Mouse (Mus musculus): ENCODE data around the gene Atp2c2. TPM values are rescaled to one million over a fixed set of nuclear protein-coding genes. Genes with fewer than 3 reads are reported as not detected.

Gene Atp2c2
- polyA plus RNA-seq, 1 experiment = 0.05 TPM

- Histone ChIP-seq H3K4me2 (ENCODE audit: low read depth) (no peak overlapping the region), H3K4me3 (no peak overlapping the region), H3ac (ENCODE audit: control insufficient read depth, insufficient read length) (no peak overlapping the region), H3K27me3 (ENCODE audit: control insufficient read depth, insufficient read depth, insufficient read length) (no peaks in the 10 kb centered on the region), H3K79me2 (ENCODE audit: control insufficient read depth, insufficient read depth) (no peaks in the 10 kb centered on the region), H3K36me3 (ENCODE audit: control insufficient read depth, insufficient read depth) (no peaks in the 10 kb centered on the region)
- no peak for TF ChIP-seq POLR2A (IDR thresholded peaks at IDR 0.05; ENCODE audit: insufficient read length, low read depth)
- TF ChIP-seq TCF3 (IDR thresholded peaks at IDR 0.05; ENCODE audit: insufficient read length, low read depth) = no peak
- TF ChIP-seq CEBPB (IDR thresholded peaks at IDR 0.05; ENCODE audit: insufficient read depth, poor library complexity, severe bottlenecking) = no peak
- TF ChIP-seq MYOD1 (IDR thresholded peaks at IDR 0.05; ENCODE audit: control insufficient read depth in 1 of 3, insufficient read length in 2 of 3, low read depth in 2 of 3) = no peak
- TF ChIP-seq REST (IDR thresholded peaks at IDR 0.05; ENCODE audit: insufficient read depth, insufficient read length) = no peak
- no peak for TF ChIP-seq SRF (IDR thresholded peaks at IDR 0.05; ENCODE audit: control insufficient read depth, insufficient read length, low read depth)
Measured at GRCm38 (mm10) chr8:119756538-119756937, 56.7 kb downstream of the Atp2c2 start.

- H3K4me3 ChIP-seq = no peak overlapping the region
- TF ChIP-seq MYOG (IDR thresholded peaks at IDR 0.05; ENCODE audit: control insufficient read depth in 1 of 3, insufficient read depth in 1 of 3, insufficient read length in 2 of 3, low read depth in 2 of 3) (no peak), CEBPB (IDR thresholded peaks at IDR 0.05; ENCODE audit: insufficient read depth, poor library complexity, severe bottlenecking) (no peak), SRF (IDR thresholded peaks at IDR 0.05; ENCODE audit: control insufficient read depth, insufficient read length, low read depth) (no peak), POLR2AphosphoS2 (IDR thresholded peaks at IDR 0.05; ENCODE audit: insufficient read length, low read depth) (no peak), TCF3 (IDR thresholded peaks at IDR 0.05; ENCODE audit: insufficient read length, low read depth) (no peak), TCF12 (IDR thresholded peaks at IDR 0.05; ENCODE audit: insufficient read depth, poor library complexity, severe bottlenecking) (no peak), USF1 (IDR thresholded peaks at IDR 0.05; ENCODE audit: low read depth) (no peak), E2F4 (IDR thresholded peaks at IDR 0.05; ENCODE audit: insufficient read depth) (no peak), REST (IDR thresholded peaks at IDR 0.05; ENCODE audit: insufficient read depth, insufficient read length) (no peak), MYOD1 (IDR thresholded peaks at IDR 0.05; ENCODE audit: control insufficient read depth in 1 of 3, insufficient read length in 2 of 3, low read depth in 2 of 3) (no peak), MAX (IDR thresholded peaks at IDR 0.05; ENCODE audit: low read depth) (no peak)
- H3ac ChIP-seq (ENCODE audit: control insufficient read depth, insufficient read length) = no peak overlapping the region
- H3K36me3 ChIP-seq (ENCODE audit: control insufficient read depth, insufficient read depth) = no peaks in the 10 kb centered on the region
- no peaks in the 10 kb centered on the region for H3K27me3 ChIP-seq (ENCODE audit: control insufficient read depth, insufficient read depth, insufficient read length)
- no peak overlapping the region for H3K4me2 ChIP-seq (ENCODE audit: low read depth)
- no peaks in the 10 kb centered on the region for H3K79me2 ChIP-seq (ENCODE audit: control insufficient read depth, insufficient read depth)
Measured at GRCm38 (mm10) chr8:119761692-119762091, 61.9 kb downstream of the Atp2c2 start.

GRCm38 (mm10) chr8:119762226-119763220 lies 62.7 kb downstream of the Atp2c2 start:
- H3K4me2 ChIP-seq (ENCODE audit: low read depth) = no peak overlapping the region
- no peaks in the 10 kb centered on the region for H3K27me3 ChIP-seq (ENCODE audit: control insufficient read depth, insufficient read depth, insufficient read length)
- no peak overlapping the region for H3K4me3 ChIP-seq
- no peak overlapping the region for H3ac ChIP-seq (ENCODE audit: control insufficient read depth, insufficient read length)
- TF ChIP-seq USF1 (IDR thresholded peaks at IDR 0.05; ENCODE audit: low read depth) (no peak), E2F4 (IDR thresholded peaks at IDR 0.05; ENCODE audit: insufficient read depth) (no peak), TCF12 (IDR thresholded peaks at IDR 0.05; ENCODE audit: insufficient read depth, poor library complexity, severe bottlenecking) (no peak), MYOD1 (IDR thresholded peaks at IDR 0.05; ENCODE audit: control insufficient read depth in 1 of 3, insufficient read length in 2 of 3, low read depth in 2 of 3) (no peak), REST (IDR thresholded peaks at IDR 0.05; ENCODE audit: insufficient read depth, insufficient read length) (no peak), CEBPB (IDR thresholded peaks at IDR 0.05; ENCODE audit: insufficient read depth, poor library complexity, severe bottlenecking) (no peak), MAX (IDR thresholded peaks at IDR 0.05; ENCODE audit: low read depth) (no peak), TCF3 (IDR thresholded peaks at IDR 0.05; ENCODE audit: insufficient read length, low read depth) (no peak), POLR2A (IDR thresholded peaks at IDR 0.05; ENCODE audit: insufficient read length, low read depth) (no peak), SRF (IDR thresholded peaks at IDR 0.05; ENCODE audit: control insufficient read depth, insufficient read length, low read depth) (no peak)
- H3K79me2 ChIP-seq (ENCODE audit: control insufficient read depth, insufficient read depth) = no peaks in the 10 kb centered on the region
- H3K36me3 ChIP-seq (ENCODE audit: control insufficient read depth, insufficient read depth) = no peaks in the 10 kb centered on the region

- no peak overlapping the region for H3K4me3 ChIP-seq
- H3K4me2 ChIP-seq (ENCODE audit: low read depth) = no peak overlapping the region
- H3K79me2 ChIP-seq (ENCODE audit: control insufficient read depth, insufficient read depth) = no peaks in the 10 kb centered on the region
- no peaks in the 10 kb centered on the region for H3K27me3 ChIP-seq (ENCODE audit: control insufficient read depth, insufficient read depth, insufficient read length)
- TF ChIP-seq USF1 (IDR thresholded peaks at IDR 0.05; ENCODE audit: low read depth) (no peak), MAX (IDR thresholded peaks at IDR 0.05; ENCODE audit: low read depth) (no peak), POLR2AphosphoS2 (IDR thresholded peaks at IDR 0.05; ENCODE audit: insufficient read length, low read depth) (no peak), MYOD1 (IDR thresholded peaks at IDR 0.05; ENCODE audit: control insufficient read depth in 1 of 3, insufficient read length in 2 of 3, low read depth in 2 of 3) (no peak), SRF (IDR thresholded peaks at IDR 0.05; ENCODE audit: control insufficient read depth, insufficient read length, low read depth) (no peak), POLR2A (IDR thresholded peaks at IDR 0.05; ENCODE audit: insufficient read length, low read depth) (no peak), TCF12 (IDR thresholded peaks at IDR 0.05; ENCODE audit: insufficient read depth, poor library complexity, severe bottlenecking) (no peak), REST (IDR thresholded peaks at IDR 0.05; ENCODE audit: insufficient read depth, insufficient read length) (no peak), CEBPB (IDR thresholded peaks at IDR 0.05; ENCODE audit: insufficient read depth, poor library complexity, severe bottlenecking) (no peak), E2F4 (IDR thresholded peaks at IDR 0.05; ENCODE audit: insufficient read depth) (no peak), MYOG (IDR thresholded peaks at IDR 0.05; ENCODE audit: control insufficient read depth in 1 of 3, insufficient read depth in 1 of 3, insufficient read length in 2 of 3, low read depth in 2 of 3) (no peak), TCF3 (IDR thresholded peaks at IDR 0.05; ENCODE audit: insufficient read length, low read depth) (no peak)
- H3ac ChIP-seq (ENCODE audit: control insufficient read depth, insufficient read length) = no peak overlapping the region
- no peaks in the 10 kb centered on the region for H3K36me3 ChIP-seq (ENCODE audit: control insufficient read depth, insufficient read depth)
Measured at GRCm38 (mm10) chr8:119765311-119765710, 65.5 kb downstream of the Atp2c2 start.

All from myocyte (in vitro differentiated cells).